Mouse (Mus musculus): ENCODE data around the gene Tgfb3.

GRCm38 (mm10) chr12:86056976-86057375 is 21.9 kb downstream of the Tgfb3 start:
- no peak for TF ChIP-seq CTCF (conservative IDR thresholded peaks at IDR 0.05; ENCODE audit: insufficient read depth, insufficient read length, low read depth, low read length)
- no peak for TF ChIP-seq POLR2A (IDR thresholded peaks at IDR 0.05; ENCODE audit: low read depth, low read length)
